ENCODE assay signal across 8 mouse cellular contexts in genomic region chr13:104286897-104287309, GRCm38 (mm10). TPM values are rescaled to one million over a fixed set of nuclear protein-coding genes. Genes with fewer than 3 reads are reported as not detected.
DNase-seq lines count a peak whose midpoint lies in the region; ATAC-seq and TF ChIP-seq lines count a peak whose summit lies in the region.

No protein-coding gene starts in this region.

- in situ Hi-C loops in ES-E14 (cut with MboI; ENCODE audit: low sequenced_read_pairs in 2 of 2, unreplicated experiment in 2 of 2) = no loop called here

- peak overlapping the region; percentile 71 for H3K4me2 ChIP-seq in forebrain, embryonic 14.5 days (ENCODE audit: low read length)
- H3K4me2 ChIP-seq in liver, embryonic 16.5 days (ENCODE audit: low read depth, low read length) = peak overlapping the region; percentile 92
- H3K4me2 ChIP-seq in neural tube, embryonic 12.5 days (replicated peaks) = peak overlapping the region; percentile 70

- DNase-seq in ES-E14 (ENCODE audit: low read depth, low spot score) = peak; percentile 56
- DNase-seq in cerebellum, adult 11-12 months = peak; percentile 63
- peak; percentile 98 for DNase-seq in forebrain, embryonic 14.5 days (ENCODE audit: low spot score)
- peak; percentile 96 to 97 for DNase-seq in heart, postnatal 10 days
- DNase-seq in kidney, postnatal 4 days = peak; percentile 86 to 91
- peak; percentile 90 for DNase-seq in telencephalon, adult 2 months (ENCODE audit: low read depth, low spot score)

- H3K4me3 ChIP-seq in ES-E14 (ENCODE audit: insufficient read depth in 1 of 2, low read depth in 1 of 2, low read length in 2 of 2, poor library complexity in 1 of 2, severe bottlenecking in 1 of 2) = peak overlapping the region in 1 of 2 experiments; percentile 27; a peak in 2 of 4 replicates
- H3K4me3 ChIP-seq in forebrain, embryonic 14.5 days (ENCODE audit: low read depth, low read length) = peak overlapping the region; percentile 34
- peak overlapping the region; percentile 69 for H3K4me3 ChIP-seq in liver, embryonic 16.5 days (ENCODE audit: low read depth, low read length)
- H3K4me3 ChIP-seq in neural tube, embryonic 12.5 days = peak overlapping the region; percentile 37

- H3K27me3 ChIP-seq in forebrain, embryonic 14.5 days (replicated peaks; ENCODE audit: control insufficient read depth, insufficient read depth, low read length) = no peaks in the 10 kb centered on the region
- no peaks in the 10 kb centered on the region for H3K27me3 ChIP-seq in liver, embryonic 16.5 days (ENCODE audit: control insufficient read depth, insufficient read depth, low read depth, low read length)
- no peaks in the 10 kb centered on the region for H3K27me3 ChIP-seq in neural tube, embryonic 12.5 days (replicated peaks)

- under 1% methylated on average over 10 of the region's 10 CpGs for whole genome bisulfite sequencing in forebrain, embryonic 14.5 days
- WGBS in liver, embryonic 16.5 days (ENCODE audit: insufficient replicate concordance) = under 1% methylated on average over 10 of the region's 10 CpGs
- under 1% methylated on average over 10 of the region's 10 CpGs for WGBS in neural tube, embryonic 12.5 days

- no peaks in the 10 kb centered on the region for H3K4me1 ChIP-seq in ES-E14 (ENCODE audit: control insufficient read depth in 2 of 2, insufficient read depth in 2 of 2, low read length in 2 of 2, poor library complexity in 1 of 2)
- H3K4me1 ChIP-seq in forebrain, embryonic 14.5 days (ENCODE audit: control insufficient read depth, insufficient read depth, low read length) = peaks cover 13% of the 10 kb centered on the region
- peaks cover 8% of the 10 kb centered on the region for H3K4me1 ChIP-seq in liver, embryonic 16.5 days (ENCODE audit: control insufficient read depth, low read depth, low read length)
- peaks cover 12% of the 10 kb centered on the region; the same call in 1 of the 2 replicates for H3K4me1 ChIP-seq in neural tube, embryonic 12.5 days

- H3K36me3 ChIP-seq in ES-E14 (ENCODE audit: control insufficient read depth, insufficient read depth, low read length, poor library complexity, severe bottlenecking) = no peaks in the 10 kb centered on the region
- H3K36me3 ChIP-seq in forebrain, embryonic 14.5 days (ENCODE audit: control insufficient read depth, insufficient read depth, low read length) = no peaks in the 10 kb centered on the region
- H3K36me3 ChIP-seq in liver, embryonic 16.5 days (ENCODE audit: control insufficient read depth, insufficient read depth) = no peaks in the 10 kb centered on the region
- no peaks in the 10 kb centered on the region for H3K36me3 ChIP-seq in neural tube, embryonic 12.5 days

- intact Hi-C loops in heart, postnatal 10 days (cut with DNase I) = loop anchor here (5.0 kb wide), 2 partner anchors 655 to 765 kb away; partner anchors contain the start of gene Rgs7bp

- no peak overlapping the region; the same call in 1 of the 2 replicates for H3K9ac ChIP-seq in ES-E14 (ENCODE audit: insufficient read depth, low read depth, low read length, poor library complexity, severe bottlenecking)
- 0 out of 2 replicates have a peak overlapping the region, but pooled peaks have one; percentile 29 for H3K9ac ChIP-seq in forebrain, embryonic 14.5 days (ENCODE audit: low read length)
- peak overlapping the region; percentile 49 for H3K9ac ChIP-seq in liver, embryonic 16.5 days (ENCODE audit: low read depth, low read length)
- peak overlapping the region; percentile 1; the same call in 1 of the 2 replicates for H3K9ac ChIP-seq in neural tube, embryonic 12.5 days

- no peaks in the 10 kb centered on the region for H3K9me3 ChIP-seq in ES-E14 (ENCODE audit: control insufficient read depth, insufficient read depth, low read depth, low read length)
- H3K9me3 ChIP-seq in forebrain, embryonic 14.5 days (replicated peaks; ENCODE audit: control insufficient read depth, low read length) = no peaks in the 10 kb centered on the region
- no peaks in the 10 kb centered on the region for H3K9me3 ChIP-seq in liver, embryonic 16.5 days (replicated peaks; ENCODE audit: control insufficient read depth, low read length)
- H3K9me3 ChIP-seq in neural tube, embryonic 12.5 days = no peaks in the 10 kb centered on the region

- peak overlapping the region; percentile 70 for H3K27ac ChIP-seq in ES-E14 (ENCODE audit: insufficient read depth, low read depth, low read length, poor library complexity, severe bottlenecking)
- peak overlapping the region; percentile 56; the same call in 1 of the 2 replicates for H3K27ac ChIP-seq in forebrain, embryonic 14.5 days (ENCODE audit: low read depth, low read length)
- H3K27ac ChIP-seq in liver, embryonic 16.5 days (ENCODE audit: low read length) = peak overlapping the region; percentile 66
- no peak overlapping the region for H3K27ac ChIP-seq in neural tube, embryonic 12.5 days

- ATAC-seq in forebrain, embryonic 14.5 days = peak; percentile 96
- ATAC-seq in liver, embryonic 16.5 days (ENCODE audit: low read depth) = peak; percentile 88
- peak; percentile 90 for ATAC-seq in neural tube, embryonic 12.5 days (ENCODE audit: low FRiP score, low read depth)

TF ChIP-seq in ES-E14, 5 proteins besides CTCF, POLR2A, EP300 and RAD21:
- no peak for TF ChIP-seq ZNF384 (IDR thresholded peaks at IDR 0.05; ENCODE audit: low read depth, low read length)
- no peak for TF ChIP-seq MAFK (IDR thresholded peaks at IDR 0.05; ENCODE audit: insufficient read depth, low read depth, low read length)
- TF ChIP-seq CHD2 (IDR thresholded peaks at IDR 0.05; ENCODE audit: low read depth, low read length) = no peak; the same call in 1 of the 2 replicates
- no peak for TF ChIP-seq HCFC1 (IDR thresholded peaks at IDR 0.05; ENCODE audit: borderline replicate concordance, insufficient read depth, low read length)
- TF ChIP-seq ZC3H11A (IDR thresholded peaks at IDR 0.05; ENCODE audit: borderline replicate concordance, low read depth, low read length) = no peak

RNA-seq across cellular contexts. Expression of gene Adamts6, which starts 0.7 kb away (rescaled TPM):
- 0.16 and 0.98 TPM in 2 replicates for total RNA-seq in ES-E14 (2012; rRNA removed)
- 2.0 and 2.2 TPM in 2 replicates for polyA plus RNA-seq in forebrain, embryonic 14.5 days (2014; fragmentation: Nextera tagmentation; extraction: Ambion mirVana)
- total RNA-seq in heart, postnatal 10 days (2021) = 1 to 10 TPM; 6.5 to 9.6 TPM
- polyA plus RNA-seq in liver, embryonic 16.5 days (2015; fragmentation: Nextera tagmentation; extraction: Ambion mirVana) = 0.25 and 0.27 TPM in 2 replicates
- 2.1 TPM in 2 replicates for polyA plus RNA-seq in neural tube, embryonic 12.5 days (2016; fragmentation: Nextera tagmentation; extraction: Ambion mirVana)

RNA-seq across cellular contexts. Expression of gene Ppwd1, which starts 58.3 kb away (rescaled TPM):
- total RNA-seq in ES-E14 (2012; rRNA removed) = 16.6 and 26.2 TPM in 2 replicates
- 7.8 and 9.0 TPM in 2 replicates for polyA plus RNA-seq in forebrain, embryonic 14.5 days (2014; fragmentation: Nextera tagmentation; extraction: Ambion mirVana)
- 10 to 100 TPM in 1 of 2 experiments, 1 to 10 TPM in 1; 8.8 to 10.2 TPM for total RNA-seq in heart, postnatal 10 days (2021)
- 8.4 TPM in 2 replicates for polyA plus RNA-seq in liver, embryonic 16.5 days (2015; fragmentation: Nextera tagmentation; extraction: Ambion mirVana)
- 11.7 and 12.3 TPM in 2 replicates for polyA plus RNA-seq in neural tube, embryonic 12.5 days (2016; fragmentation: Nextera tagmentation; extraction: Ambion mirVana)

RNA-seq across cellular contexts. Expression of gene Cenpk, which starts 58.5 kb away (rescaled TPM):
- total RNA-seq in ES-E14 (2012; rRNA removed) = 6.9 and 13.5 TPM in 2 replicates
- 27.9 and 33.1 TPM in 2 replicates for polyA plus RNA-seq in forebrain, embryonic 14.5 days (2014; fragmentation: Nextera tagmentation; extraction: Ambion mirVana)
- 1 to 10 TPM; 3.8 to 5.5 TPM for total RNA-seq in heart, postnatal 10 days (2021)
- polyA plus RNA-seq in liver, embryonic 16.5 days (2015; fragmentation: Nextera tagmentation; extraction: Ambion mirVana) = 50.1 and 64.2 TPM in 2 replicates
- polyA plus RNA-seq in neural tube, embryonic 12.5 days (2016; fragmentation: Nextera tagmentation; extraction: Ambion mirVana) = 39.1 and 41.5 TPM in 2 replicates
